Mouse (Mus musculus): ENCODE results near the gene Cpm. TPM values are rescaled to one million over a fixed set of nuclear protein-coding genes. Genes with fewer than 3 reads are reported as not detected.

Cpm gene
- polyA plus RNA-seq (2015; fragmentation: Illumina TruSeq; extraction: RNeasy Lipid Tissue Mini Kit (QIAGEN cat#74804); ENCODE audit: insufficient read depth, low read depth, low replicate concordance), result 1.6 TPM

DNA sequence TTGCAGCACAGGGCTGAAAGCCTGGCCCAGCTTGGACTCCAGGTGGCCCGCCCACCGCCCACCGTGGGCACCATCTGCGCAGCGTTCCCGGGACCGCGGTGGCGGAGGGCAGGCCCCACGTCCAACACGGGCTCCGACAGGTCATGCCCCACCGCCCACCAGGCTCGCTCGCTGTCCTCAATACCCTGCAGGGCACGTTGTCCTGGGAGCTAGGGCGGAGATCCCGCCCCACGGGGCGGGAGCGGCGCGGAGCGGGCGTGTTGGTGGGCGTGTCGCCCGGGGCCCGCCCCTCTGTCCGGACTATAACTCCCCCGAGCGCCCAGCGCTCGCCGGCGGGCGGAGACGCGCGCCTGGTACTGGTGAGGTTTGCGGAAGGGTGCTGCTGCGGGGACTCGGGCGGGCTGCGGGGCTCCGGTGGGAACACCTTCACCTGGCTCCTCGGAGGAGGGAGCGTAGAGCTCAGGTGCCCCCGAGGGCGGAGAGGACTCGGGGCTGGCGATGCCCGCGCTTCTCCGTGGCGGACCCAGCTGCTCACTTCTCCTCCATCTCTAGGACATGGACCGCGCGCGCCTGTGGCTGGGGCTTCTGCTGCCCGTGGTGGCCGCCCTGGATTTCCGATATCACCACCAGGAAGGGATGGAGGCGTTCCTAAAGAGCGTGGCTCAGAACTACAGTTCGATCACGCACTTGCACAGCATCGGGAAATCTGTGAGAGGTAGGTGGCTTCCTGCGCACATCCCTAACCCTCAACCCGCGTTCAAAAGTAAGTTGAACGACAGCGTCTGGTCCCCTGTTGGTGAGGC, at the start of gene Cpm:
Cpm (plus strand) TSS at position 332 of the 803 bp plus-strand sequence.

DNA sequence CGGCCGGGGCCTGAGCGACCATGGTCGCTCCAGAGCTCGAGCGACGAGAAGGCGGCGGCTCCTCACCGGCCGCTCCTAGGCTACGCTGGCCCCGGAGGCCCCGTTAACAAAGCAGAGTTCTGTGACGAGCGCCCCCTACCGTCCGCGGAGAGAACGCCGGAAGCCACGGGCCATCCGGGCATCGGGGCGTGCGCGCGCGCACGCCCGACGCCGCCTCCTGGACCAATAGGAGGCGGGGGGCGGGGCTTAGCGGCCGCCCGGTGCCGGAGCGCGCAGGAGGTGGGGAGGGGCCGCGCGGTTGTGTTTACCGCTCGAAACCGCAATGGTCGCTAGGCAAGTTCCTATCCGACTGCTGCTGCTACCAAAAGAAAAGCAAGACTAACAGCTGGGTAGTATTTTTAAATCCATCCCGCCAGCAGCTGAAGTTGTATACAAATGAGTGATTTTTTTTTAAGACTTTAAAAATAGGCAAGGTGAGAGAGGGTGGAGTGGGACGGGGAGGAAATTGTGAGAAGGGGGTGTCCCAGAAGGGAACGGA, 81.4 kb downstream of the Cpm start, which contains the start of gene Mdm2:
Mdm2 (minus strand) TSS at position 155 of the 538 bp plus-strand sequence.

Other genes with a start within 250 kb of the Cpm start
- 7.4 TPM for gene Cpsf6, start 249.5 kb upstream of the Cpm start, polyA plus RNA-seq (2015; fragmentation: Illumina TruSeq; extraction: RNeasy Lipid Tissue Mini Kit (QIAGEN cat#74804); ENCODE audit: insufficient read depth, low read depth, low replicate concordance)
- 12.9 TPM for gene Mdm2, start 81.3 kb downstream of the Cpm start, polyA plus RNA-seq (2015; fragmentation: Illumina TruSeq; extraction: RNeasy Lipid Tissue Mini Kit (QIAGEN cat#74804); ENCODE audit: insufficient read depth, low read depth, low replicate concordance)
- gene Slc35e3, start 116.9 kb downstream of the Cpm start, polyA plus RNA-seq (2015; fragmentation: Illumina TruSeq; extraction: RNeasy Lipid Tissue Mini Kit (QIAGEN cat#74804); ENCODE audit: insufficient read depth, low read depth, low replicate concordance), result 2.7 TPM
- gene Nup107, start 163.2 kb downstream of the Cpm start, polyA plus RNA-seq (2015; fragmentation: Illumina TruSeq; extraction: RNeasy Lipid Tissue Mini Kit (QIAGEN cat#74804); ENCODE audit: insufficient read depth, low read depth, low replicate concordance), result 2.7 TPM
- gene Rap1b, start 216.5 kb downstream of the Cpm start, polyA plus RNA-seq (2015; fragmentation: Illumina TruSeq; extraction: RNeasy Lipid Tissue Mini Kit (QIAGEN cat#74804); ENCODE audit: insufficient read depth, low read depth, low replicate concordance), result 27.4 TPM

Measured in pancreas, adult 10 weeks (tissue).